Mouse (Mus musculus): ENCODE data around the gene Vhl.
"Not testable (repeated sequence)": the region's sequence is repeated elsewhere in the genome, so short reads cannot be mapped to it uniquely, and the experiment has no call there.

The Vhl gene

DNA sequence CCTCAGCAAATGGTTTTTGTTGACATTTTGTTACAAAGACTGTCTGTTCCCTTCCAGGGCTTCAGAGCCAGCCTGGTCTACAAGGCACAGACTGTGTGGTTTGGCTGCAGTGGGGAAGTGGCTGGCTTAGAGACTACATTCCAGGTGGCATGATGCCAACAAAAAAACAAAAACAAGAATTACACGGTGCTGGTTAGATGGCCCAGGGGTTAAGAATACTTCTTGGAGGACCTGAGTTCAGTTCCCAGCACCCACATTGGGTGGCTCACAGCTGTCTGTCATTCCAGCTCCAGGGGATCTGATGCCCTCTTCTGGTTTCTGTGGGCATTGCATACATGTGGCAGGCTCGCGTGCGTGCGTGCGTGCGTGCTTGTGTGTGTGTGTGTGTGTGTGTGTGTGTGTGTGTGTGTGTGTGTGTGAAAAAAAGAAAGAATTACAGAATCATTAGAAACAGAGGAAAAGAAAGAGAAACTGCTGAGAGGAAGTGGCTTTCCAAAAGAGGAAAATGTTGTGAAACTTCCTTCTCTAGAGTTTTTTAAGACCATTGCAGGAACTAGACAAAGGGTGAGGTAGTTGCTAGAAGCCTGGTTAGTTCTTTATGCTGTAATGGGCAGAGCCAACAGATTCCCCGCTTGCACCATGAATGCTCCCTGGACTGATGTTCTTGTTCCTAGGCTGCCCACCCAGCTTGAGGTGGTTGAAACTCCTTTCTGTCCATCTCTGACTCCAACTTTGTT, 39.4 kb downstream of the Vhl start:
- no peak for DNase-seq

DNA sequence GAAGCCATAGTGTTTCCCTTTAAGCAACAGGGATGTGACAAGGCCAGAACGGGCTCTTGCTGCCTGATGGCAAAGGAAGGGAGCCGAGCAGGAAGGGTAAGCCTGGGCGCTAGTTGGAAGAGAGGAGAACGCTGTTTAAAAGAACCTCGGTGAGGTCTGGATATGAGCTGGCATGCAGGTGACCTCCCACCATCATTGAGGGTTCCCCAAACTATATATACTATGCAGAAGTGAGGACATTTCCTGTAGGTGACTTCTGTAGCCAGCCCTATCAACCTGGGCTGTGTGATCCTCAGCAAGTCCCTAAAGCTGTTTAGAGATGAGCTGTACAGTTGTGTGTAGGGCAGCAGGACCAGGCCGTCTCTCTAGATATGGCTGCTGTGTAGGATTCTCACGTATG, 40.5 kb downstream of the Vhl start:
- no peak for DNase-seq

DNA sequence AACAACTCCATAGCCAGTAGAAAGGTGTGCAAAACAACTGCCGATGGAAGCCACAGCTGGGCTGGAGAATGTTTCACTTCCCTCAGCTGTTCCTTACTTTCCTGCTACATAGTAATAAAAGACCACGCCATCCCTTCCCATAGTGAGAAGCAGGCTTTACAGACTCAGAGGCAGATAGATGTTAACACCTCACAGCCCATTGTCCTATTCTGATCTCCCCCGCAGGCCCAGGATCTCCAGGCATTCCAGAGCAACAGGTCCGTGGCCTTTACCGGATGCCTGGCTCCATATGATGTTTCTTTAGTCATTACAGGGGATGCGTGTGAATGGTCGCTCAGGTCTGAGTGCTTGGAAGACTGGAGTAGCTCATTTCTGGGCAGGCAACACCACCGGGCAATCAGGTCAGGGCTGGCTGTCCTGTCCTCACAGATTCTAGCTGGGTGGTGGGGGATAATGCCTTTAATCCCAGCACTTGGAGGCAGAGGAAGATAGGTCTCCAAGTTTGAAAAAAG, 43.9 kb downstream of the Vhl start:
- no peak for DNase-seq

DNA sequence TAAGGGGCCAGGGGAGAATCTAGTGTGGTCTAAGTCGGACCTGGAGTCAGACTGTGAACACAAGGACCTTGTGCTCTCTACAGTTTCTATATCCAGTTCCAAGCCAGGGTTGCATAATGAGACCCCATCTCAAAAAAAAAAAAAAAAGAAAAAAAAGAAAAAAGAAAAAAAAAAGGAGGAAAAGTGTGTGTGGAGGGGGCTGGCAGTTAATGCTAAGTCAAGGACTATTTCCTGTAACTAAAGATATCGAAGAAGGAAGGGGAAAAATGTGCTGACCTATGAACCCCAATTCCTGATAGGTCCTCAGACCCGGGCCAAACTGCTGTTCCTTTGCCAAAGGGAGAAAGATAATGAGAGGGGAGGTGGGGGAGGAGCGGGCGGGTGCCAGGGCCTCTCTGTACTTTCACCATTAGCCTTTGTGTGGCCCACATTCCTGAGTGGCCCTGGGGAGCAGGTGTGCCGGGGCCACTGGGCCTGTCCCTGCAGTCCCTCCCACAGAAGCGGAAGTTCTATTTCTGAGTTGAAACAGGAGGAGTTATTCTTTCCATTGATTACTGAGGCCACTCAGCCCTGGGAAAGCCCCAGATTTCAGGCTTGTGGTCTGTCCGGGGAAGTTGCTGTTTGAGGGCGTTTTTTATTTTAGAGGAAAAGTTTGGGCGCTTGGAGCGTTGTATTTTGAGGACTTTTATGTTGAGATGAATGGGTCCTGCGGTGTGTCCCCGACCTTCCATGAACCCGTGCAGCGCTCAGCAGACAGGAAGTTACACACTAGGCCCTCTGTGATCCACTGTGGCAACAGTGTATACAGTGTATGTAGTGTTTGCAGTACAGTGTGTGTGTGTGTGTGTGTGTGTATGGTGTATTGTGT, 44.8 kb downstream of the Vhl start:
- no peak for DNase-seq

DNA sequence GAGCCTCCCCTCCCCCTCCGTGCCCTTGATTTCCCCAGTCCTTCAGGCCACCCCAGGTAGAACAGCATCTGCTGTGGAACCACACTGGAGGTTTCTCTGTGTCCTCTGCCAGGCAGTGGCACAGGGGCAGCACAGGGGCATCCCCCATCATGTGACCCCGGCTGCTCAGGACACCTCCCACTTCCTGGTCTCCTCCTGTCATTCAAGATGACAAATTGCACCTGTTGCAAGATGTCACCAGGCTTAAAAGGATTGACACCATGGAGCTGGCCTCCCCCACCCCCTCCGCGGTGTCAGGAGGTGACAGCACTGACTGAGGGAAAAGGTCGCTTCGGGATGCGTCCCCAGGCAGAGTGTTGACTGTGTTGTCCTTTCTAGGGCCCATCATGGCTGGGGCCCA, 46.1 kb downstream of the Vhl start:
- no peak for DNase-seq

DNA sequence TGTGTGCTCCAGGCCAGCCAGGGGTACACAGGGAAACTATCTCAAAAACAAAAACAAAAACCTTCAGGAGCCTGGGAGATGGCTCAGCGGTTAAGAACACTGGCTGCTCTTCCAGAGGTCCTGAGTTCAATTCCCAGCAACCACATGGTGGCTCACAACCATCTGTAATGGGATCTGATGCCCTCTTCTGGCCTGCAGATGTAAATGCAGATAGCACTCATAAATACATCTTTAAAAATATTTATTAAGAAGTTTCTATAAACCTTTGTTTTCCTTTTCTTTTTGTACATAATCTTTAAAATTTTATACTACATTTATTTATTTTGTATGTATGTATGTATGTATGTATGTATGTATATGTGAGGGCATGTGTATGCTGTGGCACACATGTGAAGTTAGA, 48.3 kb downstream of the Vhl start:
- DNase-seq = not testable (repeated sequence)

DNA sequence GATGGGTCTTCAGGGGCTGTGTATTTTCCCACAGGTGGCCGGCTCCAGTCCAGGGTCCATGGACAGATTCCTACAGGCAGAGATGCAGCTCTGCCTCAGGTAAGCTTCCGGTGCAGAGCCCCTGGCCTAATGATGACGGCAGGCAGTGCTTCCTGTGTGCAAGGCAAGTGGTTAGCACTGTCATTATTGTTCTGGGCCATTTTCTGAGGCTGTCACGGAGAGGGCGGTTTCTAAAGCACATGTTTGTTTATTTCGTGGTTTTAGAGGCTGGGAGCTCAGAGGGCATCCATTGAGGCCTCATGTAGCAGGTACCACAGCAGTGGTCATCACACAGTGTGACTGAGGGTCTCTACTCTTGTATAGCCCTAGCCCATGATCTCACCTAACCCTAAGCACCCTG, 49.2 kb downstream of the Vhl start:
- DNase-seq = no peak

DNA sequence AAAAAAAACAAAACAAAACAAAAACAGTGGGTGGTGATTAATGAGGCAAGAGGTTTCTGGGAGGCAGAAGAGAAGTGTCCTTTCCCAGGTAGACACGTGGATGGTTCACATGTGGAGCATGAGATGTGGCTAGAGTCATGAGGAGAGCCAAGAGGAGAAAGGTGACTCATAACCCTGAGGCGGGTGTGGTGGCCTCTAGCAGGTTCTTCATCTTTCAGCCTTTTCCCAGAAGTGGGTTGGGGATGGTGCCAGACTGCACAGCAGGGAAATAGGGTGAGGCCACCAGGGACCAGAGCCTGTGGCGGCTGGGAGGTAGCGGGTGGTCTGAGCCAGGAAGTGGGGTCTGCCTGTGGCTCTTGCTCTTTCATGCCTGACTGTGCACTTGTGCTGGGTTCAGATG, 51.5 kb downstream of the Vhl start:
- no peak for DNase-seq

DNA sequence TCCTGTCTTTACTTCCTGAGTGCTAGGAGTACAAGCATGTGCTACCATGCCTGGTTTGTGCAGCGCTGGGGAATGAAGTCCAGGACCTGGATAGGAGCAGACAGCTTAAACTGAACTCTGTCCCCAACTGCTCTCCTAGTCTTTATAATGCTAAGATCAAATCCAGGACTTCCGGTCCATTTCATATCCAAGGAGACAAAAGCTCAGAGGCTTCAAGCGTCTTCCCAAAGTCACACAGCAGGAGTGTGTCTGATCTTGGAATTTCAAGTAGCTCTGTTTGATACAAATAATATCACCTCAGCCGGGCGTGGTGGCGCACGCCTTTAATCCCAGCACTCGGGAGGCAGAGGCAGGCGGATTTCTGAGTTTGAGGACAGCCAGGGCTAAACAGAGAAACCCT, 52.2 kb downstream of the Vhl start:
- DNase-seq = no peak

DNA sequence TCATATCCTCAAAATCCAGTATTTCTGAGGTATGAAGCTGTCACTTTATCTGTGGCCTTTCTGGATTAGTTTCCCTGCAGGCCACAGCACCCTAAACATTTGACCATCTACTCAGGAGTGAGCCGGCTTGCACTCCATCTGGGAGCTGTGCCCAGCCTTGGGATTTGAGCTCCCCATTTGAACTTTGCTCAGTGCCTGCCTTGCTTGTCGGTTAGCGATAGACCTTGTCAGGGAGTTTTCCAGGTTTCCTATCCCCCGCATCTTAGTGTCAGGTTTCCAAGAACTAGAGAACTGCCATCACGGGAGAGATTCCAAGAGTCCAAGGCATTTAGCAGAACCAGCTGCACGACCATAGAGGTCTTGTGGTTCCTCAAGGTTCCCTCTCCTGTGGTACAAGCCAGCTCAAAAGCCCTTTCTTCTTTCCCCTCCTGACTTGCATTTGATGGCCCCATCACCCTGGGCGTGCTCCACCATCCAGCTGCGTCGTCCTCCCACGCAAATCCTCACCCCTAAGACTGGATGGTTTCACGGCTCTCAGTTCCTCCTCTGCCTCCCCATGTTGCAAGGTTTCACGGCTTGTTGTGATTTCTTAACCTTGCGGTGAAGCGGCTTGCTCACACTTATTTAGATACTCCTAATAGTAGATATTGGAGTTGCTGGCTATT, 53.4 kb downstream of the Vhl start:
- DNase-seq = no peak

DNA sequence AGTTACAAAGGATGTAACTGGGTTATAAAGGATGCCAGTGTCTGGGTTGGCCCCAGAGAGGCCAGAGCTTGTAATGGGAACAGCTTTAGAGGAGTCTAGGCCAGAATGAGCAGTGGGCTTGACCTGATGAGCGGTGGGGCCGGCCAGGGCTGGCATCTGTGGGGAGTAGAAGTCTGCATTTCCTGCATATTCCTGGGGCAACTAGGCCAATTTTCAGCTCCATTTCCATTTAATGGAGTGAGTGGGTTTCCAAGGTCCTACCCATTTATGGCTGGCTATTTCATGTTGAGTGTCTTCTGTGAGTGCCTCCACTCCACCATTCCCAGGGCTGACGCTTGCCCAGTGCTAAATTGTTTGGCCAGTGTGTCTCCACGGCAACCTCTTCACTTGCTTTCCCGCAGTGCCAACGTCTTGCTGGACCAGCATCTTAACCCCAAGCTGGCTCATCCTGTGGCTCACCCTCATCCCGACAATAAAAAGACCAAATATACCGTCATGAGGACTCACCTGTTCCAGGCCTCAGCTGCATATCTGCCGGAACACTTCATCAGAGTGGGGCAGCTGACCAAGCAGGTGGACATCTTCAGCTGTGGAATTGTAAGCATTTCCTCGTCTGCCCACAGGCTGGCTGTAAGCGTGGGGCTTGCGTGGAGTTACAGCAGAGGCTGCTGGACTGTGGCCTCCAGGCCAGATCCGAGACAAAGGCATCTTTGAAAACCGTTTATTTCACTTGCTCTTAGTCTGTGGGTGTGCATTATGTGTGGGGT, 54.7 kb downstream of the Vhl start:
- DNase-seq = peak; percentile 36 to 37

DNA sequence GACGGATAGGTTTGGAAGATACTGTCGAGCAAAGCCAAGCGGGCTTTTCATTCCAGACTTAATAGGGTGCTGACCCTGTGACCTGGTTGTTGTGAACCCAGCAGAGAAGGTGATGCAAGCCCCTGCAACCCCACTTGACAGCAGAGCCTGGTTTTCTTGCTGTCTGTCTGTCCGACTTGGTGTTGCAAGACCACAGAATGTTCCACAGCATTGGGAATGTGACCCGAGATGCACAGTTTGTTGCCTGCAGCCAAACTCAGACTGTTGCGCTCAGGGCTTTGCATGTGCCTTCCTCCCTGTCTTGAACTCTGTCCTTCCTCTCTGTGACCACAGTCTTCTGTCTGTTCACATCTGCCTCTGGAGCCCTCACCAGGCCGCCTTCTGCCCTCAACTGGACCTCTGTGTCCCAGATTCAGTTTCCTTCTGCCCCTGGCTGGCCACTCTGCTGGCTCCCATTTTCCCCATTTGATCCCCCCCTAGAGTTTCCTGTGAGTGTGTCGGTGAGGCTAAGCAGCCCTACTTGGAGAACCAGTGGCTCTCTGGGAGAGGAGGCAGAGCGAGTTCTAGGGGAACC, 56.3 kb downstream of the Vhl start:
- DNase-seq = no peak
